Mouse (Mus musculus): ENCODE measurements at regions not wholly inside any gene's neighbourhood (a gene's known extent, or its start where the extent isn't known, plus 50 kb on each side); places are given as distances from the start of the nearest gene placed in this dataset.

DNA sequence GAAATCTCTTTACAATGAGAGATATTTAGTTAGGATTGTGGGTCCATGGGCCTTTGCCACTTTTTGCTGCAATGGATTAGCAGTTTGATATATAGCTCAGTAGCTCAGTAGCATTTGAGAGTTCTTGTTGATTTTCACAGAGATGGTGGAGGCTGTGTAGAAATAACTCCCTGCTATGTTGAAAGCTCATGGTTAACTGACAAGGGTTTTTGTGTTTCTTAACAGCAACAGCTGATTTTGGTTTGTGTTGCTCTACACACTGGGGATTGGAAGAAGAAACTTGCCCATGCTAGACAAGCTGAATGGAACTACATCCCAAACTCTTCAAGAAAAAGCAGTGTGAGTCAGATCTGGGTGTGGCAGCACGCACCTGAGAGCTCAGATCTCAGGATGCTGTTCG is 50.6 kb upstream of the Mark1 start:
- Histone ChIP-seq H3K36me3 (no peaks in the 10 kb centered on the region), H3K4me3 (replicated peaks) (no peak overlapping the region), H3K27ac (no peak overlapping the region), H3K27me3 (no peaks in the 10 kb centered on the region), H3K9me3 (no peaks in the 10 kb centered on the region), H3K9ac (replicated peaks) (no peak overlapping the region), H3K4me2 (replicated peaks) (no peak overlapping the region), H3K4me1 (replicated peaks) (no peaks in the 10 kb centered on the region)
- ATAC-seq, result no peak
- 86% methylated on average over 2 of the region's 2 CpGs for WGBS
